Mouse (Mus musculus) right cerebral cortex, postnatal 25 days (tissue): Measurements from ENCODE around the gene Krtap5-3.
"Not testable (repeated sequence)": the region's sequence is repeated elsewhere in the genome, so short reads cannot be mapped to it uniquely, and the experiment has no call there.

ENCODE experiments used
- DNase-seq: peaks from one replicate; pipeline ENCODE4 v3.0.0; 2022

Gene Krtap5-3

DNA sequence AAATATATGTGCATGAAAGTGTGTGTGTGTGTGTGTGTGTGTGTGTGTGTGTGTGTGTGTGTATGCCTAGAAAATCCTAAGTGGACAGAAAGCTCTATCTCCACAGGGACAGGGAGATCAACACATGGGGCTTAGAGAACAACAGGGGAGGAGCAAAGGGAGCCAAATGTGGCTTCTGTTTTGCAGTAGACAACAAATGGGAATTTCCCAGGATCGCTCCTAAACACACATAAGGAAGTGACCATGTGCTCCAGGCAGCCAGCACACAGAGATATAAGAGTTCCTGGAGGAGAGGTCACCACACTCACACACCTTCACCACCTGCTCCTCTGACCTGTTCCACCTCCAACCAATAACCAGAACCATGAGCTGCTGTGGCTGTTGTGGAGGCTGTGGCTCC is at the start of gene Krtap5-3:
TSS of gene Krtap5-3 (plus strand) at position 301 of the 400 bp plus-strand sequence.
- DNase-seq: no peak

DNA sequence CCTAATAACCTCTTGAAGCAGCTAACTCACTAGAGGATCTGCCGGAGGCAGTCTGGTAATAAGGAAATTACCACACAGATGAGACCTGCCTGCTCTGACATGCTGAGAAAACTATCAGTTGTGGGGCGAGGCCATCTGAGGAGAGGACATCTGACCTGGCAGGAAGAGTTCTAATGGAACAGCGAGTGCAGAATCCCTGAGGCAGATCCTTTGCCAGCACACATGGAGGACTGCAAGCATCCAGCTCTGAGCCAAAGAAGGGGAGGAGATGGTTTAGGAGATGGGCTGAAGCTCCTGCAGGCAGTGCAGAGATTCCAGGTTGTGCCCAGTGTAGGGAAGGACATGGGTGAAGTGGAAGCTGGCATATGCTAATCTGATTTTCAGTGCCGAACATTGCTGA is 49.0 kb upstream of the Krtap5-3 start:
- DNase-seq: no peak

DNA sequence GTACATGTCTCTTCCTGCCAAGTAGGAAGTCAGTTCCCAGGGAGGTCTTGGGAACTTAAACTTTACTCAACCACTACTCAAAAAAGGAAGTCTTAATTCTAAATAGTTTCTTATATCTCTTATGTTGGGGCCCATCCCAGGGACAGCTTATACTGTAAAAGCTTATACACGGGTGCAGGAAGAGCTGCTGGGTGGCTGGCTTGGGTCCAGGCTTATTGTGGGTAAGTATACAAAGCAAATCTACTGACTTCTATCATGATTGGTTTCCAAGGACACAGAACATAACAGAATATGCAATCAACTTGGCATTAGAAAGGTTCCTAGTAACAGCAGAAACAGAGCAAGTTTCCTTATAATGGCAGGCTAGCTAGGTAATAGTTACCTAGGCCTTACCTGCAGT is 45.9 kb upstream of the Krtap5-3 start:
- DNase-seq: no peak

DNA sequence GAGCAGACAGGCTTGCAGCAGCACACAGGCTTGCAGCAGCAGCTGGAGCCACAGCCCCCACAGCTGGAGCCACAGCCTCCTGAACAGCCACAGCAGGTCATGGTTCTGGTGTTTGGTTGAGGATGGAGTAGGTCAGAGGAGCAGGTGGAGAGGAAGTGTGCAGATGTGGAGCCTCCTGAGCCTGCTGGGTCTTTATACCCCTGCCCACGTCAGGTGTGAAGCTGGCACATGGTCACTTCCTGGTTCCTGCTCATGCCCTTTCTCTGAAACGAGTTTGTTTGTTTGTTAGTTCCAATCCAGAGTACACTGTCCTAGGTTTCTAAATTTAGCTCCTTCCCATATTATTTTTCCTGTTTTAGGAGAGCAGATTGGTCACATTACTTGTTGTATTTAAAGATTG is 44.2 kb upstream of the Krtap5-3 start, which contains the start of gene Gm29735:
TSS of gene Gm29735 (minus strand) at position 101 of the 400 bp plus-strand sequence.
- not testable (repeated sequence) for DNase-seq

DNA sequence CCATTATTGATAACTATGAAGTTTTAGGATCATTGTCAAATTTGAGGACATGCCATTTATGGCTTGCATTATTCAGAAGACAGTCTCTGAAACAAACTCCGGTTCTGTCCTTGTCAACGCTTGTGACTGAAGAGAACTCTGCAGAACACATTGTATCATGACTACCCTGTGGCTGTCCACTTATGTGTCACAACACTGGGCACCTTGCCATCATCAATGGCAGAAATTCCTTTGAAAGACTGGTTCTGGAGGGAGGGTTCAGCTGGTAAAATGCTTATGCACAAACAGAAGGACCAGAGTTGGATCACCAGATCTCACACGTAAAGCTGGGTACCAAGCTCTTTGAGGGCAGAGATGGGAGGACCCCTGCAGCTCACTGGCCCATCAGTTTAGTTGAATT is 41.8 kb upstream of the Krtap5-3 start:
- DNase-seq: no peak

DNA sequence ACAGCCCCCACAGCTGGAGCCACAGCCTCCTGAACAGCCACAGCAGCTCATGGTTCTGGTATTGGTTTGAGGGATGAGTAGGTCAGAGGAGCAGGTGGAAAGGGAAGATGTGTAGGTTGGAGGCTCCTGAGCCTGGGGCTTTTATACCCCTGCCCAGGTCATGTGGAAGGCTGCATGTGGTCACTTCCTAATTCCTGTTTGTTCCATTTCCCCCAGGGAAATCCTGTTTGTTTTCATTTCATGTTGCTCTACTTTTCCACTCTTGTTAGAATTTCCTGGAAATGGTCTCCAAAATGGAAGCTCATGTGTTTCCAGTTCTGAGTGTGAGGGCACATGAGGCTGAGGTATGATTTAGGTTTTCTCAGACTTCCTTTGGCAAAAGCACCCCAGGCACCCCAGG is 35.5 kb upstream of the Krtap5-3 start, which contains the start of gene Gm4553:
TSS of gene Gm4553 (minus strand) at position 101 of the 400 bp plus-strand sequence.
- DNase-seq: not testable (repeated sequence)

DNA sequence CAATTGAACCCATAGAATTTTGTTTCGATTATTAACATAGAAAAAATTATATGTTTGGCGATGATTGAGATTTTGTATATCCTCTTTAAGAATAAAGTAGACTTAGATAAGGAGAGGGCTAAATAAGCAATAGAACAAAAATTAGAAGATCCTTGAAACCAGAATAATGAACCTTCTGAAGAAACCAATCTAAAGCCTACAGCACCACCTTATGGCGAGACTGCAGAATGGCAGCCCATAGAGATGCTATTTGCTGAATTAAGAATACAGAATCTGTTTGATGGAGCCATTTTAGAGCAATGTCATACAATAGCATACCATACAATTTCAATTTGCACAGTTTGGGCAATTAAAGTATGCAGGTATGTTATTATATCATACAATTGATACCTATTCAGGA is 31.3 kb upstream of the Krtap5-3 start:
- no peak for DNase-seq

DNA sequence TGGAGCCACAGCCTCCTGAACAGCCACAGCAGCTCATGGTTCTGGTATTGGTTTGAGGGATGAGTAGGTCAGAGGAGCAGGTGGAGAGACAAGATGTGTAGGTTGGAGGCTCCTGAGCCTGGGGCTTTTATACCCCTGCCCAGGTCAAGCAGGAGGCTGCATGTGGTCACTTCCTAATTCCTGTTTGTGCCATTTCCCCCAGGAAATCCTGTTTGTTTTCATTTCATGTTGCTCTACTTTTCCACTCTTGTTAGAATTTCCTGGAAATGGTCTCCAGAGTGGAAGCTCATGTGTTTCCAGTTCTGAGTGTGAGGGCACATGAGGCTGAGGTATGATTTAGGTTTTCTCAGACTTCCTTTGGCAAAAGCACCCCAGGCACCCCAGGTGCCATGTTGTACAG is 25.3 kb upstream of the Krtap5-3 start, which contains the start of gene Krtap5-2:
TSS of gene Krtap5-2 (minus strand) at position 101 of the 400 bp plus-strand sequence.
- DNase-seq: not testable (repeated sequence)

DNA sequence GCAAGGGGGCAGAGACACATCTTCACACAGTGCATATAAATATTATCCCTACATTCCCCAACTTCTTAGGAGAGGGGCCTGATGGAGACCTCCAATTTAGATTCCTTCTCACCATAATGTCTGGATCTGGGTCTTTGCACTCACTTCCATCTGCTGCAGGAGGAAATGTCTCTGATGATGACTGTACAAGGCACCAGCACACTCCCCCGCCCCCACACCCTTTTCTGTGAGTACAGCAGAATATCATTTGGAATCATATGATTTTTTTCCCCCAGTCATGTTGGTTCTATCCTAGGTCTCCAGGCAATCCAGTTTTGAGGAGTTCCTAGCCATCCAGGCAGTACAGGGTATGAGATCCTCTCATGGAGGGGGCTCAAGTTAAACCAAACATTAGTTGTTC is 22.5 kb upstream of the Krtap5-3 start:
- no peak for DNase-seq

DNA sequence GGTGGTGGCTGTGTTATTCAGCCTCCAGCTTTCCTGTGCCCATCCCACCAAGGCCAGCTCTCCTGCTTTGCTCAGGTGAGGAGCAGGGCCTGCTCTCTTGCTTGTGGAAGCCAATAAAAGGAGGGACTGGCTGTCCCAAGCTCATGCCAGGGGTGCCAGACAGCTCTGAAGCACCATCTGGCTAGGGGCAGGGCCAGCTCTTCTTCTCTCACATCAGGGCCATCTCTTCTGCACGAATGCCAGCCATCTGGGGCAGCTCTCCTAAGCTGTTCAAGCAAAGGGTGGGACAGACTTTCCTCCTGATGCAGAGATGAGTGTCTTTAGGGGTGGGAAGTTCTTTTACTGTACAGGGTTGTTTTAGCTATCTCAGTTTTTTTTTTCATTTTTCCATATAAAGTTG is 20.1 kb upstream of the Krtap5-3 start:
- DNase-seq: no peak

DNA sequence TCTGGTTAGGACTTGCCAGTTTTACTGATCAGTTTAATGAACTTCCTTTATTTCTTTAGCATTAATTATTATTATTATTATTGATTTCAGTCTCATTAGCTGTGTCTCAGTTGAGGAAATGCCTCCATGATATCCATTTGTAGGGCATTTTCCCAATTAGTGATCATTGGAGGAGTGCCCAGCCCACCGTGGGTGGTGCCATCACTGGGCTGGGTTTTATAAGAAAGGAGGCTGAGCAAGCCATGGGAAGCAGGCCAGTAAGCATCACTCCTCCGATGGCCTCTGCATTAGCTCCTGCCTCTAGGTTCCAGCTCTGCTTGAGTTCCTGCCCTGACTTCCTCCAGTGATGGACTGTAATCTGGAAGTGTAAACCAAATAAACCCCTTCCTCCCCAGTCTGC is 13.0 kb upstream of the Krtap5-3 start:
- no peak for DNase-seq

DNA sequence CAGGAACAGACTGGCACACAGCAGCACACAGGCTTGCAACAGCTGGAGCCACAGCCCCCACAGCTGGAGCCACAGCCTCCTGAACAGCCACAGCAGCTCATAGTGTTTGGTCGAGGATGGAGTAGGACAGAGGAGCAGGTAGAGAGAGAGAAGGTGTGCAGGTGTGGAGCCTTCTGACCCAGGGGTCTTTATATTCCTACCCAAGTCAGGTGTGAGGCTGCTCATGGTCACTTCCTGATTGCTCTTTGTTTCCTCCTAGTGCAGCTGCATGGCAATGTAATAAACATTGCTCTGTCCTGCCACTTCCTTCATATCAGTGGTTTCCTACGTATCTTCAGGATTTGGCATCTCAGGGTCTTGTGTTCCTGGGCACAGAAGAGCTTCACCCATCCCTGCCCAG is 10.9 kb upstream of the Krtap5-3 start, which contains the start of gene Gm10153:
TSS of gene Gm10153 (minus strand) at position 101 of the 400 bp plus-strand sequence.
- no peak for DNase-seq

DNA sequence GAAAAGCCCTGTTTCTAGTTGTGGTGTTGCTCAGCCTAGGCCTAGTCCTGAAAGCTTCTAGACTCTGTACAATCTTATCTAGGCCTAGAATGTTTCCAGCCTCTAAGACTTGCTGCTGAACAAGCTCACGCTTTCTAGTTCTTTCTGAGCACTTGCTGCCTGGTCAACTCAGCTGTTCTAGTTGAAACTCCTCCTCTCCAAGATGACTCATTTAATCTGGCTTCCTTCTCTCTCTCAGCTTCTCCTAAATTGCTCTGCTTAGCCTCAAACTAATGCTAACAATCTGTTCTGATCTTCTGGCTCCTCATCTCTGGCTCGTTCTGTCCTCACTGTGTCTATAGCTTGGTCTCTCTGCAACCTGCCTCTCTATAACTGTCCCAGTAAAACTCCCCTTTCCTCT is 2.4 kb upstream of the Krtap5-3 start:
- DNase-seq: no peak

DNA sequence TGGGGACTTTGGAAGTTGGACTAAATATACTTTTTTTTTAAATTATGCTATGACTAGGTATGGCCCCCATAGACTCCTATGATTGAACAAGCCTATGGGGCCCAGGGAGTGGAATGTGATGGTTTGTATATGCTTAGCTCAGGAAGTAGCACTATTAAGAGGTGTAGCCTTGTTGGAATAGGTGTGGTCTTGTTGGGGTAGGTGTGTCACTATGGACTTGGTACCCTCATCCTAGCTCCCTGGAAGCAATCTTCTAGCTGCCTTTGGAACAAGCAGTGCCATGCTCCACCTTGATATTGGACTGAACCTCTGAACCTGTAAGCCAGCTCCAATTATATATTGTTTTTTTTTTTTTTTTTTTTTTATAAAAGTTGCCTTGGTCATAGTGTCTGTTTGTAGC is 4.3 kb downstream of the Krtap5-3 start:
- no peak for DNase-seq

DNA sequence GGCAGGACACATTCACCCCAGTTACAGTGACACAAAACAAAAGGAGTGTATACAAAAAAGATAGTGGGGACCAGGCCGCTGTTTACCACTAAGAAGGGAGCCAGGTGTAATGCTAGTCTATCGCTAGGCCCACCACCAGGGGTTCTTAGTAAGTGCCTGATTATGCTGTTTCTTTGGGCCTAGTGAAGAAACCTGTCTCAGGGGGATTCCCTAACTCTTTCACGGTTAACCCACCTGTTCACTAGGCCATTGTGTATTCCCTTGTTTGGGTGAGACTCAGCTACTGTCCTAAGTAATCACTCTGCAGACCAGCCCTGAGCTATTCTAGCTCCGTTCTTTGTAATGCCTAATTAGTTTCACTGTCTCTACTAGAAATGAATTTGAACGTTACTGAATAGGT is 5.7 kb downstream of the Krtap5-3 start:
- not testable (repeated sequence) for DNase-seq

DNA sequence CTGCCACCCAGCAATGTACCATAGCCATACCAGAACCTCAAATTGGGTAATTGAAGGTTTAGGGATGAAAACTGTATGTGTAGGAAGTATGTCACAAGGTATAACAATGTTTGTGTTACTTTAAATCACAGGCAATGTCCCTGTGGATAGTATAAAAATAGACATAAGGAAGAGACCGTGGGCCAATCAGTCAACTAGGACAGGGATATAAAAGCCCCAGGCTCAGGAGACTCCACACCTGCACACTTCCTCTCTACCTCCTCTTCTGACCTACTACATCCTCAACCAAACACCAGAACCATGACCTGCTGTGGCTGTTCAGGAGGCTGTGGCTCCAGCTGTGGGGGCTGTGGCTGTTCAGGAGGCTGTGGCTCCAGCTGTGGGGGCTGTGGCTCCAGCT is 10.4 kb downstream of the Krtap5-3 start, which contains the start of gene Gm7579:
TSS of gene Gm7579 (plus strand) at position 301 of the 400 bp plus-strand sequence.
- no peak for DNase-seq

DNA sequence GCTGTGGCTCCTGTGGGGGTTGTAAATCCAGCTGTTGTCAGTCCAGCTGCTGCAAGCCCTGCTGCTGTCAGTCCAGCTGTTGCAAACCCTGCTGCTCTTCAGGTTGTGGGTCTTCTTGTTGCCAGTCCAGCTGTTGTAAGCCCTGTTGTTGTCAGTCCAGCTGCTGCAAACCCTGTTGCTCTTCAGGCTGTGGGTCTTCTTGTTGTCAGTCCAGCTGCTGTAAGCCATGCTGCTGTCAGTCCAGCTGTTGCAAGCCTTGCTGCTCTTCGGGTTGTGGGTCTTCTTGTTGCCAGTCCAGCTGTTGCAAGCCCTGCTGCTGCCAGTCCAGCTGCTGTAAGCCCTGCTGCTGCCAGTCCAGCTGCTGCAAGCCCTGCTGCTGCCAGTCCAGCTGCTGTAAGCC is 11.0 kb downstream of the Krtap5-3 start:
- DNase-seq: not testable (repeated sequence)

DNA sequence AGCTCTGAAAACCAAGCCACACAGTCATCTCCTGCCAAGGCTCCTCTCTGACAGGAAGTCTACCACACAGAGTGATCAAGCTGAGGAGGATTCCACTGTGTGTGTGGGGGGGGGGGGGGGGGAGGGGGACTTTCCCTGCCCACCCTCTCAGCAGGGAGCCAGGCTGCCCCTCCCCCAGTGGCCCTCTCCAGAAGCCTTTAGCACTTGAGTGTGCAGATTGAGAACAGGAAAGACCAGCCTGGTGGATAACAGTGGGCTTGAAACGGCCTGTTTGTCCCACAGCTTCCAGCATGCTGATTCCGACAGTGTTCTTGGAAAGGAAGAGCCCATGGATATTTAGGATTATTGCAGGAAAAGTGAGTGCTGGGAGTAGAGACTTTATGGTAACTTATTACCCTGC is 23.4 kb downstream of the Krtap5-3 start:
- no peak for DNase-seq

DNA sequence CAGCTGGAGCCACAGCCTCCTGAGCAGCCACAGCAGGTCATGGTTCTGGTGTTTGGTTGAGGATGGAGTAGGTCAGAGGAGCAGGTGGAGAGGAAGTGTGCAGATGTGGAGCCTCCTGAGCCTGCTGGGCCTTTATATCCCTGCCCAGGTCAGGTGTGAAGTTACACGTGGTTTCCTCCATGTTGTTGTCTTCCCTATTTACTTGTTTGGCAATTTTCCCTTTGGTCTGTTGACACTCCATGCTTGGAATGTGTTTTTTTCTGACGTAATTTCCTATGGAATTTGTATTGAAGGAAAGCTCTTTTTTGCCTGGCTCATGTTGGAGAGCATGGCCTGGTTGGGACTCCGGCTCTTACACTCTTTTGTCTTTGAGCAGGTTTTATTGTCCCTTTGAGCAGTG is 28.7 kb downstream of the Krtap5-3 start, which contains the start of gene Krtap5-5:
TSS of gene Krtap5-5 (minus strand) at position 101 of the 400 bp plus-strand sequence.
- DNase-seq: not testable (repeated sequence)

DNA sequence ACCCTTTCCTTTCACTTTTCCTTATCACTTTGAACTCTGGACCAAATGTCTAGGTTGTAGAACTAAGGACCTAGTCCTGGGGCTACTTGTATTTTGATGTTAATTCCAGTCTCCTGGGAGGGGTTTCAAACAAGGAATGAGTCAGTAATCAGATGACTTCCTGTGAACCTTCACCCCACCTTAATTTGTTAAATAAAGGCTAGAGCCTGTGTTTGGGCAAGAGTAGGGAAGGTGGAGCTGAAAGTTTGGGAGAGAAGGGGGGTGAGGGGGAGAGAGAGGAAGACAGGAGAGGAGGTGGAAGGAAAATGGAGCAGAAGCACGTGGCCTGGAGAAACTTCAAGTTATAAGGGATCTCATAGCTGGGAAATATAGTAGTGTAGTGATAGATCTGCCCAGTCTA is 30.4 kb downstream of the Krtap5-3 start:
- DNase-seq: no peak

DNA sequence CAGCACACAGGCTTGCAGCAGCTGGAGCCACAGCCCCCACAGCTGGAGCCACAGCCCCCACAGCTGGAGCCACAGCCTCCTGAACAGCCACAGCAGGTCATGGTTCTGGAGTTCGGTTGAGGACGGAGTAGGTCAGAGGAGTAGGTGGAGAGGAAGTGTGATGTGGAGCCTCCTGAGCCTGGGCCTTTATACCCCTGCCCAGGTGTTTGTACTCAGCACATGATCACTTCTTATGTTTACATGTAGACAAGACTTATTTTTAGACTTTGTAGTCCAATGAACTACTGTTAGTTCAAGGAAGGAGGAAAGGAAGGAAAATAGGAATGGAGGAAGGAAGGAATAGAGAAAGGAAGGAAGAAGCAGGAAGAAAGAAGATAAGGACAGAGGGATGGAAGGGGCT is 39.8 kb downstream of the Krtap5-3 start, which contains the start of gene Gm40460:
TSS of gene Gm40460 (minus strand) at position 101 of the 400 bp plus-strand sequence.
- no peak for DNase-seq

DNA sequence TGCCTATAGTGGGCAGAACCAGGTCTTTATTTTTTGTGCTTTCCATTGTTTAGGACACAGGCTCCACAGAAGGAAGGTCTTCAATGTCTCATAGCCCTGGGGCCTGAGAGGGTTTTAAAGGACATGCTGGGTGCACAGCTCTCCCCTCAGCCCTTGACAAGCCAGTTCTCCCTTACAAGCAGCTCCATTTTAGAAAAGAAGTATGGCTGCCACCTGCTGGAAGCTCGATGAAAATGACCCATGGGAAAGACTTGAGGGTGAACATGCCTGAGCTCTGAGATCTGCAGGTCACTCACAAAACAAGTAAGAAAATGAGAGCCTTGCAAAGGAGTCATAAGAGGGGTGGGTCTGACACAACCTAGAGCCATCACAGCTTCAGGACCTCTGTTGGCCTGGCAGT is 48.7 kb downstream of the Krtap5-3 start:
- DNase-seq: peak; percentile 16
